Mouse (Mus musculus): ENCODE data around the gene D11Wsu47e.

D11Wsu47e gene

GRCm38 (mm10) chr11:113661835-113662351, 22.3 kb upstream of the D11Wsu47e start:
- in situ Hi-C loops (cut with MboI, MseI): loop anchor here (25.0 kb wide), 2 partner anchors 1000 to 1750 kb away; partner anchors contain the start of genes Atp5h (in 1 of the 2), Kctd2 (in 1 of the 2), Mrpl58 (in 1 of the 2) and Rpl38 (in 1 of the 2)

- in situ Hi-C loops (cut with MboI, MseI): loop anchor here (25.0 kb wide), 2 partner anchors 998 to 1748 kb away; partner anchors contain the start of genes Atp5h (in 1 of the 2), Kctd2 (in 1 of the 2), Mrpl58 (in 1 of the 2) and Rpl38 (in 1 of the 2)
These were observed 19.9 kb upstream of the D11Wsu47e start for GRCm38 (mm10) chr11:113664279-113664678.

GRCm38 (mm10) chr11:113666205-113666604, 18.0 kb upstream of the D11Wsu47e start:
- in situ Hi-C loops (cut with MboI, MseI): loop anchor here (25.0 kb wide), 2 partner anchors 996 to 1746 kb away; partner anchors contain the start of genes Atp5h (in 1 of the 2), Kctd2 (in 1 of the 2), Mrpl58 (in 1 of the 2) and Rpl38 (in 1 of the 2)

GRCm38 (mm10) chr11:113666648-113667047, 17.6 kb upstream of the D11Wsu47e start:
- in situ Hi-C loops (cut with MboI, MseI): loop anchor here (25.0 kb wide), 2 partner anchors 996 to 1746 kb away; partner anchors contain the start of genes Atp5h (in 1 of the 2), Kctd2 (in 1 of the 2), Mrpl58 (in 1 of the 2) and Rpl38 (in 1 of the 2)

GRCm38 (mm10) chr11:113667122-113667521, 17.1 kb upstream of the D11Wsu47e start:
- in situ Hi-C loops (cut with MboI, MseI): loop anchor here (25.0 kb wide), 2 partner anchors 995 to 1745 kb away; partner anchors contain the start of genes Atp5h (in 1 of the 2), Kctd2 (in 1 of the 2), Mrpl58 (in 1 of the 2) and Rpl38 (in 1 of the 2)

- in situ Hi-C loops (cut with MboI, MseI): loop anchor here (25.0 kb wide), 2 partner anchors 995 to 1745 kb away; partner anchors contain the start of genes Atp5h (in 1 of the 2), Kctd2 (in 1 of the 2), Mrpl58 (in 1 of the 2) and Rpl38 (in 1 of the 2)
These were observed 16.5 kb upstream of the D11Wsu47e start for GRCm38 (mm10) chr11:113667704-113668103.

GRCm38 (mm10) chr11:113668857-113669256, 15.4 kb upstream of the D11Wsu47e start:
- in situ Hi-C loops (cut with MboI, MseI): loop anchor here (25.0 kb wide), 2 partner anchors 993 to 1743 kb away; partner anchors contain the start of genes Atp5h (in 1 of the 2), Kctd2 (in 1 of the 2), Mrpl58 (in 1 of the 2) and Rpl38 (in 1 of the 2)

GRCm38 (mm10) chr11:113669711-113670110, 14.5 kb upstream of the D11Wsu47e start:
- in situ Hi-C loops (cut with MboI, MseI): loop anchor here (25.0 kb wide), 2 partner anchors 993 to 1743 kb away; partner anchors contain the start of genes Atp5h (in 1 of the 2), Kctd2 (in 1 of the 2), Mrpl58 (in 1 of the 2) and Rpl38 (in 1 of the 2)

GRCm38 (mm10) chr11:113673614-113674013, 10.6 kb upstream of the D11Wsu47e start:
- in situ Hi-C loops (cut with MboI, MseI): loop anchor here (25.0 kb wide), 2 partner anchors 989 to 1739 kb away; partner anchors contain the start of genes Atp5h (in 1 of the 2), Kctd2 (in 1 of the 2), Mrpl58 (in 1 of the 2) and Rpl38 (in 1 of the 2)

GRCm38 (mm10) chr11:113674595-113674994, 9.6 kb upstream of the D11Wsu47e start:
- in situ Hi-C loops (cut with MboI, MseI): loop anchor here (25.0 kb wide), 2 partner anchors 988 to 1738 kb away; partner anchors contain the start of genes Atp5h (in 1 of the 2), Kctd2 (in 1 of the 2), Mrpl58 (in 1 of the 2) and Rpl38 (in 1 of the 2)

- in situ Hi-C loops (cut with MboI, MseI): no loop called here
These were observed 7.4 kb upstream of the D11Wsu47e start for GRCm38 (mm10) chr11:113676847-113677246.

GRCm38 (mm10) chr11:113677378-113677777, 6.8 kb upstream of the D11Wsu47e start:
- in situ Hi-C loops (cut with MboI, MseI): no loop called here

- in situ Hi-C loops (cut with MboI, MseI): no loop called here
These were observed 5.8 kb upstream of the D11Wsu47e start for GRCm38 (mm10) chr11:113678373-113678772.

GRCm38 (mm10) chr11:113680954-113681353, 3.3 kb upstream of the D11Wsu47e start:
- in situ Hi-C loops (cut with MboI, MseI): no loop called here

- in situ Hi-C loops (cut with MboI, MseI): no loop called here
These were observed 2.2 kb upstream of the D11Wsu47e start for GRCm38 (mm10) chr11:113681979-113682378.

GRCm38 (mm10) chr11:113682897-113683626, 1.1 kb upstream of the D11Wsu47e start:
- in situ Hi-C loops (cut with MboI, MseI): no loop called here

GRCm38 (mm10) chr11:113683627-113683956, 620 bp upstream of the D11Wsu47e start:
- in situ Hi-C loops (cut with MboI, MseI): no loop called here

GRCm38 (mm10) chr11:113684707-113685426, 655 bp downstream of the D11Wsu47e start:
- in situ Hi-C loops (cut with MboI, MseI): no loop called here

GRCm38 (mm10) chr11:113687031-113687430, 2.8 kb downstream of the D11Wsu47e start:
- in situ Hi-C loops (cut with MboI, MseI): no loop called here

- in situ Hi-C loops (cut with MboI, MseI): no loop called here
These were observed 6.3 kb downstream of the D11Wsu47e start for GRCm38 (mm10) chr11:113690506-113690905.

- in situ Hi-C loops (cut with MboI, MseI): no loop called here
These were observed 7.1 kb downstream of the D11Wsu47e start for GRCm38 (mm10) chr11:113691318-113691717.
